9 mouse cellular contexts compared by ENCODE assay signal in genomic region chr7:140070042-140070711, GRCm38 (mm10). TPM values are rescaled to one million over a fixed set of nuclear protein-coding genes. Genes with fewer than 3 reads are reported as not detected.
DNase-seq lines count a peak whose midpoint lies in the region; ATAC-seq and TF ChIP-seq lines count a peak whose summit lies in the region.
"Had no signal": no experiment of that assay in that cellular context is flagged by ENCODE, and none has a peak within 500 bp of the region (broad histone marks: within the 10 kb centered on the region; RNA-seq: fewer than 3 reads in every experiment).

No protein-coding gene starts in this region.

- peak overlapping the region; percentile 42; the same call in 1 of the 2 replicates for H3K9ac ChIP-seq in kidney, embryonic 15.5 days
- no peak overlapping the region for H3K9ac ChIP-seq in forebrain, embryonic 15.5 days (replicated peaks)
- H3K9ac ChIP-seq in limb, embryonic 14.5 days (ENCODE audit: low read depth, low read length, severe bottlenecking) = peak overlapping the region; percentile 28; the same call in 1 of the 2 replicates
- 0 out of 2 replicates have a peak overlapping the region, but pooled peaks have one; percentile 33 for H3K9ac ChIP-seq in neural tube, embryonic 12.5 days

- ATAC-seq in kidney, embryonic 15.5 days (replicated peaks; ENCODE audit: low FRiP score) = no peak
- ATAC-seq in forebrain, embryonic 15.5 days (replicated peaks) = no peak
- no peak for ATAC-seq in limb, embryonic 14.5 days (ENCODE audit: low FRiP score, low read depth)
- no peak for ATAC-seq in neural tube, embryonic 12.5 days (ENCODE audit: low FRiP score, low read depth)
- no peak for ATAC-seq in inflammation-experienced regulatory T-cells, adult 6 months

- TF ChIP-seq POLR2A in limb, embryonic 14.5 days (IDR thresholded peaks at IDR 0.05; ENCODE audit: borderline replicate concordance, extremely low read depth, insufficient read depth, insufficient read length) = no peak

- H3K4me2 ChIP-seq in kidney, embryonic 15.5 days = peak overlapping the region; percentile 62
- 0 out of 2 replicates have a peak overlapping the region, but pooled peaks have one; percentile 25 for H3K4me2 ChIP-seq in forebrain, embryonic 15.5 days (replicated peaks)
- H3K4me2 ChIP-seq in limb, embryonic 14.5 days (replicated peaks; ENCODE audit: low read depth, low read length, severe bottlenecking) = peak overlapping the region; percentile 38
- peak overlapping the region; percentile 44 for H3K4me2 ChIP-seq in neural tube, embryonic 12.5 days (replicated peaks)

- DNase-seq in kidney, adult 8-10 months = no peak
- DNase-seq in limb, embryonic 14.5 days (ENCODE audit: low spot score) = no peak
- DNase-seq in left cerebral cortex, postnatal 25 days (ENCODE audit: low spot score in 2 of 2) = no peak
- no peak for DNase-seq in urinary bladder, postnatal 25 days (ENCODE audit: low spot score)

- intact Hi-C loops in left cerebral cortex, postnatal 25 days (cut with DNase I) = no loop called here

- peaks cover 23% of the 10 kb centered on the region; the same call in 1 of the 2 replicates for H3K27me3 ChIP-seq in kidney, embryonic 15.5 days
- peaks cover 15% of the 10 kb centered on the region for H3K27me3 ChIP-seq in forebrain, embryonic 15.5 days
- H3K27me3 ChIP-seq in limb, embryonic 14.5 days (ENCODE audit: control insufficient read depth, insufficient read depth, low read length) = no peaks in the 10 kb centered on the region
- H3K27me3 ChIP-seq in neural tube, embryonic 12.5 days (replicated peaks) = no peaks in the 10 kb centered on the region

- H3K4me1 ChIP-seq in kidney, embryonic 15.5 days = peaks cover 8% of the 10 kb centered on the region; the same call in 1 of the 2 replicates
- no peaks in the 10 kb centered on the region for H3K4me1 ChIP-seq in forebrain, embryonic 15.5 days
- H3K4me1 ChIP-seq in limb, embryonic 14.5 days (ENCODE audit: control insufficient read depth, insufficient read depth, low read length) = no peaks in the 10 kb centered on the region
- 0 out of 2 replicates have a peak, but pooled peaks cover 6% of the 10 kb centered on the region for H3K4me1 ChIP-seq in neural tube, embryonic 12.5 days

- H3K4me3 ChIP-seq in kidney, embryonic 15.5 days (replicated peaks) = peak overlapping the region; percentile 36
- H3K4me3 ChIP-seq in forebrain, embryonic 15.5 days = no peak overlapping the region
- peak overlapping the region; percentile 18; the same call in 1 of the 2 replicates for H3K4me3 ChIP-seq in limb, embryonic 14.5 days (replicated peaks; ENCODE audit: low read length)
- no peak overlapping the region for H3K4me3 ChIP-seq in neural tube, embryonic 12.5 days

- no peaks in the 10 kb centered on the region for H3K9me3 ChIP-seq in kidney, embryonic 15.5 days (replicated peaks)
- no peaks in the 10 kb centered on the region for H3K9me3 ChIP-seq in forebrain, embryonic 15.5 days
- H3K9me3 ChIP-seq in limb, embryonic 14.5 days (ENCODE audit: control insufficient read depth, low read length) = no peaks in the 10 kb centered on the region
- H3K9me3 ChIP-seq in neural tube, embryonic 12.5 days = no peaks in the 10 kb centered on the region

- no peaks in the 10 kb centered on the region for H3K36me3 ChIP-seq in kidney, embryonic 15.5 days
- H3K36me3 ChIP-seq in forebrain, embryonic 15.5 days = peaks cover 6% of the 10 kb centered on the region; the same call in 1 of the 2 replicates
- no peaks in the 10 kb centered on the region for H3K36me3 ChIP-seq in limb, embryonic 14.5 days (ENCODE audit: control insufficient read depth, insufficient read depth, low read length)
- no peaks in the 10 kb centered on the region for H3K36me3 ChIP-seq in neural tube, embryonic 12.5 days

- no peak overlapping the region for H3K27ac ChIP-seq in kidney, embryonic 15.5 days
- H3K27ac ChIP-seq in forebrain, embryonic 15.5 days (replicated peaks) = no peak overlapping the region
- H3K27ac ChIP-seq in limb, embryonic 14.5 days (replicated peaks; ENCODE audit: low read depth, low read length) = no peak overlapping the region
- H3K27ac ChIP-seq in neural tube, embryonic 12.5 days = no peak overlapping the region

- WGBS in kidney, embryonic 15.5 days = 36% methylated on average over 39 of the region's 39 CpGs
- 43% methylated on average over 39 of the region's 39 CpGs for WGBS in forebrain, embryonic 15.5 days
- 36% methylated on average over 37 of the region's 39 CpGs for WGBS in limb, embryonic 14.5 days
- 33% methylated on average over 39 of the region's 39 CpGs for WGBS in neural tube, embryonic 12.5 days

RNA-seq across cellular contexts. Expression of gene Caly, which starts 12.2 kb away (rescaled TPM):
- polyA plus RNA-seq in kidney, embryonic 15.5 days (2015; fragmentation: Nextera tagmentation; extraction: Ambion mirVana) = 1.4 and 2.1 TPM in 2 replicates
- polyA plus RNA-seq in forebrain, embryonic 15.5 days (2015; fragmentation: Nextera tagmentation; extraction: Ambion mirVana) = 108 and 117 TPM in 2 replicates
- polyA plus RNA-seq in limb, embryonic 14.5 days (2012; rRNA removed) = 0.46 and 0.65 TPM in 2 replicates
- 0.69 and 0.77 TPM in 2 replicates for polyA plus RNA-seq in limb, embryonic 14.5 days (2014; fragmentation: Nextera tagmentation; extraction: Ambion mirVana)
- 25.5 and 28.4 TPM in 2 replicates for polyA plus RNA-seq in neural tube, embryonic 12.5 days (2016; fragmentation: Nextera tagmentation; extraction: Ambion mirVana)
- total RNA-seq in left cerebral cortex, postnatal 25 days (2021) = 100 to 1,000 TPM; 184 to 195 TPM
- polyA plus RNA-seq in inflammation-experienced regulatory T-cells, adult 6 months (2017; shearing (Covaris generic)) = not detected
- total RNA-seq: heart, postnatal 36 days had no signal

RNA-seq across cellular contexts. Expression of gene Msx3, which starts 21.3 kb away (rescaled TPM):
- polyA plus RNA-seq in kidney, embryonic 15.5 days (2015; fragmentation: Nextera tagmentation; extraction: Ambion mirVana) = not detected in 2 replicates
- 0.73 TPM in 2 replicates for polyA plus RNA-seq in forebrain, embryonic 15.5 days (2015; fragmentation: Nextera tagmentation; extraction: Ambion mirVana)
- polyA plus RNA-seq in limb, embryonic 14.5 days (2012; rRNA removed) = not detected in 2 replicates
- not detected in 2 replicates for polyA plus RNA-seq in limb, embryonic 14.5 days (2014; fragmentation: Nextera tagmentation; extraction: Ambion mirVana)
- 81.6 and 95.9 TPM in 2 replicates for polyA plus RNA-seq in neural tube, embryonic 12.5 days (2016; fragmentation: Nextera tagmentation; extraction: Ambion mirVana)
- total RNA-seq in left cerebral cortex, postnatal 25 days (2021) = under 1 TPM in 1 of 2 experiments, not detected in 1; 0.23 TPM
- polyA plus RNA-seq in inflammation-experienced regulatory T-cells, adult 6 months (2017; shearing (Covaris generic)) = not detected
- total RNA-seq: heart, postnatal 36 days had no signal

RNA-seq across cellular contexts. Expression of gene Prap1, which starts 23.0 kb away (rescaled TPM):
- 0.28 TPM in 1 of 2 replicates, not detected in the other for polyA plus RNA-seq in kidney, embryonic 15.5 days (2015; fragmentation: Nextera tagmentation; extraction: Ambion mirVana)
- not detected in 2 replicates for polyA plus RNA-seq in forebrain, embryonic 15.5 days (2015; fragmentation: Nextera tagmentation; extraction: Ambion mirVana)
- polyA plus RNA-seq in limb, embryonic 14.5 days (2012; rRNA removed) = 0.80 and 13.6 TPM in 2 replicates
- 0.33 TPM in 1 of 2 replicates, not detected in the other for polyA plus RNA-seq in limb, embryonic 14.5 days (2014; fragmentation: Nextera tagmentation; extraction: Ambion mirVana)
- polyA plus RNA-seq in neural tube, embryonic 12.5 days (2016; fragmentation: Nextera tagmentation; extraction: Ambion mirVana) = not detected in 2 replicates
- total RNA-seq in left cerebral cortex, postnatal 25 days (2021) = not detected
- polyA plus RNA-seq in inflammation-experienced regulatory T-cells, adult 6 months (2017; shearing (Covaris generic)) = not detected
- total RNA-seq: heart, postnatal 36 days had no signal

RNA-seq across cellular contexts. Expression of gene Fuom, which starts 32.1 kb away (rescaled TPM):
- polyA plus RNA-seq in kidney, embryonic 15.5 days (2015; fragmentation: Nextera tagmentation; extraction: Ambion mirVana) = 34.7 and 35.8 TPM in 2 replicates
- polyA plus RNA-seq in forebrain, embryonic 15.5 days (2015; fragmentation: Nextera tagmentation; extraction: Ambion mirVana) = 18.5 and 18.9 TPM in 2 replicates
- 30.3 TPM in 2 replicates for polyA plus RNA-seq in limb, embryonic 14.5 days (2012; rRNA removed)
- 28.3 and 28.8 TPM in 2 replicates for polyA plus RNA-seq in limb, embryonic 14.5 days (2014; fragmentation: Nextera tagmentation; extraction: Ambion mirVana)
- 22.3 and 23.9 TPM in 2 replicates for polyA plus RNA-seq in neural tube, embryonic 12.5 days (2016; fragmentation: Nextera tagmentation; extraction: Ambion mirVana)
- 10 to 100 TPM; 56.2 to 56.3 TPM for total RNA-seq in left cerebral cortex, postnatal 25 days (2021)
- 10 to 100 TPM; 11.6 to 13.9 (median 12.7) TPM for polyA plus RNA-seq in inflammation-experienced regulatory T-cells, adult 6 months (2017; shearing (Covaris generic))

RNA-seq across cellular contexts. Expression of gene Tubgcp2, which starts 33.7 kb away (rescaled TPM):
- 52.6 and 58.0 TPM in 2 replicates for polyA plus RNA-seq in kidney, embryonic 15.5 days (2015; fragmentation: Nextera tagmentation; extraction: Ambion mirVana)
- 69.0 and 69.2 TPM in 2 replicates for polyA plus RNA-seq in forebrain, embryonic 15.5 days (2015; fragmentation: Nextera tagmentation; extraction: Ambion mirVana)
- 69.1 and 76.7 TPM in 2 replicates for polyA plus RNA-seq in limb, embryonic 14.5 days (2012; rRNA removed)
- 58.8 and 66.2 TPM in 2 replicates for polyA plus RNA-seq in limb, embryonic 14.5 days (2014; fragmentation: Nextera tagmentation; extraction: Ambion mirVana)
- 62.5 and 65.1 TPM in 2 replicates for polyA plus RNA-seq in neural tube, embryonic 12.5 days (2016; fragmentation: Nextera tagmentation; extraction: Ambion mirVana)
- total RNA-seq in left cerebral cortex, postnatal 25 days (2021) = 10 to 100 TPM; 32.8 to 35.3 TPM
- 10 to 100 TPM; 24.8 to 32.5 (median 28.0) TPM for polyA plus RNA-seq in inflammation-experienced regulatory T-cells, adult 6 months (2017; shearing (Covaris generic))

Comparison
In these comparisons a context has a peak if more than half of its experiments do, and no peak if none do; other contexts are left out.
1. H3K4me3 ChIP-seq: peak in kidney, embryonic 15.5 days (single experiment) and limb, embryonic 14.5 days (single experiment); none in forebrain, embryonic 15.5 days (single experiment) and neural tube, embryonic 12.5 days (single experiment).
2. RNA of gene Msx3, which starts 21.3 kb away (polyA plus RNA-seq): 81.6 to 95.9 TPM in neural tube, embryonic 12.5 days; 0.73 TPM in forebrain, embryonic 15.5 days, not detected in limb, embryonic 14.5 days, not detected in kidney, embryonic 15.5 days and not detected in inflammation-experienced regulatory T-cells, adult 6 months; every median in the first group is over 10 times any median in the second.
3. Peak in every context shown above with its lines, with median percentiles within 50 percentile points of each other: H3K4me2 ChIP-seq.